Mouse (Mus musculus) hindlimb bud, embryonic 11.5 days (tissue): ENCODE data around the gene Zfp280c.
A peak's percentile ranks its signal among the peaks of the same experiment; 100 is the strongest.

Source experiments
- DNase-seq: peaks from one replicate; pipeline ENCODE4 v3.0.0-alpha.2; 2012; ENCODE audit warnings: low read depth, low spot score; ENCODE audit errors: extremely low spot score

Zfp280c gene

GRCm38 (mm10) chrX:48594099-48594760 is at the start of gene Zfp280c:
TSS of gene Zfp280c (minus strand) at chrX:48594504.
- DNase-seq = no peak

- DNase-seq = no peak
These were observed 42.7 kb upstream of the Zfp280c start for GRCm38 (mm10) chrX:48637032-48637431.

- DNase-seq = no peak
These were observed 29.7 kb upstream of the Zfp280c start for GRCm38 (mm10) chrX:48624054-48624420.

DNA sequence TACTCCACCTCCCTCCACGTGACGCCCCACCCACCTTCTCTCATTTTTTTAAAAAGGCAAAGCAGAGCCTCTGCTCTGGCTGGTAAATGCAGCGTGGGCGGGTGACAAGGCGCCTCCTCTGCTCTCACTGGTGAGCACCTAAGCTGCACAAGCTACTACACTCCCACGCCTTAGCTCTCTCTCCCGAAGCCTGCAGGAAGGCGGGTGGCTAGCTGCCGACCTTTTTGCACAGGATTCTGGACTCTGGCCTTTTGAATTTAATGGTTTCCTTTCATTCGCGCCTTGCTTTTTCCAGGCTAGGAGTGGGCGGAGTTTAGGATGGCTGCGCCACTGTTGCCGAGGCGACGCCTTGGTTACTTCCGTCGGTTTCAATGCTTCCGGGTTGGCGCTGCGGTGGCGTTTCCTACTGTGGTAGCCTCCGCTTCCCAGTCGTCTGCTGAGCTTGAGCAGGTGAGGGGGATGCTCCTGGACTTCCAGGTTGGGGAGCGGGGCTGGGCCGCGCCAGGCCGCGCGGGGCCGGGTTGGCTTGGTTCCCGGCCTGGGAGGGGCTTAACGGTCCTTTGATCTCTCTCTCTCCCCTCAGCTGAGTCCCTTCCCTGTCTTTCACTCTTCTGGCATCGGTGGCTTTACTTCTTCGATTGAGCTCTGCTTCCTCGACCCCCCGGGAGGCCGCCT is 29.2 kb upstream of the Zfp280c start, which contains the start of gene Slc25a14:
Slc25a14 (plus strand) TSS at position 35 of the 675 bp plus-strand sequence.
- DNase-seq = no peak

DNA sequence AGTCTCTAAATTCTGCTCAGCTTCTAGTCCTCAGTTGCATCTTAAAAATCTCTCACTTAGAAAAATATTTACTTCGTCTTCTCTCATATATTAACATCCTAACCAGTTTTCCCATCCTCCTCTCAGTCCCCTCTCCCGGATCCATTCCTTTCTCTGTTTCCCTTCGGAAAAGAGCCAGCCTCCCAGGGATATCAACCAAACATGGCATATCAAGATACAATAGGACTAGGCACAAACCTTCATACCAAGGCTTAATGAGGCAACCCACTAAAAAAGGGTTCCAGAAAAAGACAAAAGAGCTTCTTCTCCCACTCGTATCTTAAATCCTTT is 28.7 kb upstream of the Zfp280c start:
- no peak for DNase-seq

GRCm38 (mm10) chrX:48604872-48605271 is 10.6 kb upstream of the Zfp280c start:
- no peak for DNase-seq

GRCm38 (mm10) chrX:48596906-48597305 is 2.6 kb upstream of the Zfp280c start:
- no peak for DNase-seq

GRCm38 (mm10) chrX:48596053-48596452 is 1.7 kb upstream of the Zfp280c start:
- no peak for DNase-seq

- DNase-seq = no peak
These were observed 594 bp downstream of the Zfp280c start for GRCm38 (mm10) chrX:48593721-48594098.

DNA sequence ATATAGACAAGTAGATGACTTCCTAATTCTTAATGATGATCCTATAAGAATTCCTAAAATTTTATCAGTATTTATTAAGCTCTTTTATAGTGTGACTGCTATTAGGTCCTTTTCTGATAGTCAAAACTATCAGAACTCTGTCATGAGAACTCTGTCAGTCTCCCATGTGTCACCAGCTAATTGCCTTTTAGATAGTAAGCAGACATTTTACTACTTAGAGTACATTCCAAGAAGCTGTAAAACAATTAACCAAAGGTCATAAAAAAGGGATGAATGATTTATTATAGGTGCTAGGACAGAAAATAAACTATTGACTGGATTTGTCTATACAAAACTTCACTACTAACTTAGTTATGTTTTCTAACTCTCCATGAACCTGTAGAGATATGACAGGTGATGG is 11.0 kb downstream of the Zfp280c start:
- DNase-seq = no peak

DNA sequence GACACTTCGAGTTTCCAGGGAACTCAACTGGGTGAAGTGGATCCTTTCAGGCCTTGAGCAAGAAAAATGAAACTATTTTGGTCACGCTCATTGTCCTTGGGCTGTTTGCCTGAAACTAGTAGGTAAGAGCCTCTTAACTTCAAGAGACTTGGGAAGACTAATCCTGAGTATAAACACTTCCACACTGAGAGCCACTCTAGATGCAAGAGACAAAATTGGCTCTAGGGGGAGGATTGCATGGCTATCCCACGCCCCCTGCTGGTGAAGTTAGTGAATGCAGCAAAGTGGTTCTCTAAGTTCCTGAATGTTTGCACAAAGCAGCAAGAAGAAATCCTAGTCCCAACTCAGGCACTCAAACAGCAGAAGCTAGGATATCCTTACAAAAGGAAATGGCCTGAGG is 62.1 kb downstream of the Zfp280c start:
- DNase-seq = peak; percentile 50

GRCm38 (mm10) chrX:48526435-48526834 is 67.9 kb downstream of the Zfp280c start:
- no peak for DNase-seq

DNA sequence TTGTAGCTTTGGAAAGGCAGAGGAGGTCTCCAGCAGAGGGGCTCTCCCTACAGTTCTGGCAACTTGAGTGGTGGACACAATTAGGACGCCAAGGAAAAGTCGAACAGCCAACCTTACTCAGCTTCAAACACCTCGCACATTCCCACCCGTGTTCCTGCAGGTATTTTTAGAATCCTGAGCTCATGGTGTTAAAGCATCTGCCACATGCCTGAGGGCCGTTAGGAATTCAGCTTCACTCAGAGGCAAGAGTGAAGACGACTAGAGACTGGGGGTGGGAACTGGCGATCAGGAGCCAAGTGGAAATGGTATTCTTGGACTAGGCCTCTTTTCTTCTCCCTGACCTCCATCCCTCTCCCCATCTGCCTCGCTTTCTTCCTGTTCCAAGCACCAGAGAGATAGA is 68.4 kb downstream of the Zfp280c start:
- no peak for DNase-seq

DNA sequence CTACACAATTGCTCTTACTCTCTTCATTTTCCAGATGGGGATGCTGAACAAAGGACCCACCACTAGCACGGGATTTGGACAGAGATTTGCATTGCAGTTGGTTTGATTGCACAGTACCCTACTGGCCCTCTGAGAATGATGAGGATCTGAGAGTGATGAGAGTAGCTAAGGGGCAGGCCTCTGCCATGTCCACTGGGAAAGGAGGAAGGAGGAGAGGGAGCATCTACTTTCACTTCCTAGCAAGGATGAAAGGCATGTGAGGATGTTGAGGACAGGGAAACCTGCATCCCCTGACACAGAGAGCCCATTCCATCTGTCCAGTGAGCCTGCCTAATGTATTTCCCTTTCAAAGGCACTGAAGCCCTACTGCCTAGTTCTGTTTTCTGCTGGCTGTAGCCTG is 69.0 kb downstream of the Zfp280c start:
- DNase-seq = no peak

DNA sequence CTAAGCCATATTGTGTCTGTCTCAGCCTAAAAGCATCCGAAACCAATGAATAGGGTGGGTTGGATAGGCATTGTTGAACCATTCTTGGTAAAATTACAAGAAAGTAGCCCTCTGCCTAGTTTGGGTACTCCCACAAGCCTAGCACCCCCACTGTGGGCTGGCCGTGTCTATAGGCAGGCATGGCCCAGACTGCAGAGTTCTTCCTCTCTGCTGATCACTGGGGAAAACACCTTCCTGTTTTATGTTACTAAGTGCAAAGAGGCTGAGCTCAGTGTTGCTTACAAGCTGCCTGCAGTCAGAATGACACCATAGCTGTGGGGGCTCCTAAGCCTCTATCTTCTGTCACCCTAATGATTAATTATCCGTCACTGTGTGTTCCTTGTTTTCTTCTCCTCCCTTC is 70.8 kb downstream of the Zfp280c start:
- DNase-seq = no peak

DNA sequence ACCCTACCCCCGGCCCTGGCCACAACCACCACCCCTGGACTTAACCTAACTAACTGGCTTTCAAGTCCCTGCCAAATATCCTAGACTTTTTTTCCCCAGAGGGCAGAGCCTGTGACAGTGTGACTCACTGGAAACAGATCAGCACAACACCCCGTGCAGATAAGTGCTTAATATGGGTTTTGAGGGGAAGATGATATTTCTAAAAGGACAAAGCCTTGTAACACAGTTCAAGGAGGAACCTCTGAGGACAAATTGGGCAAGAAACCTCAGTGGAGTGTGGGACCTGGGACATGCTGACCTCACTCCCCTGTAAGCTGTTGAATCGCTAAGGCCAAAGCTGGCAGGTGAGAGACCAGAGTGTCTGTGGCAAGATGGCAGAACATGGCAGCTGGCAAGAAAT is 72.7 kb downstream of the Zfp280c start:
- DNase-seq = no peak

DNA sequence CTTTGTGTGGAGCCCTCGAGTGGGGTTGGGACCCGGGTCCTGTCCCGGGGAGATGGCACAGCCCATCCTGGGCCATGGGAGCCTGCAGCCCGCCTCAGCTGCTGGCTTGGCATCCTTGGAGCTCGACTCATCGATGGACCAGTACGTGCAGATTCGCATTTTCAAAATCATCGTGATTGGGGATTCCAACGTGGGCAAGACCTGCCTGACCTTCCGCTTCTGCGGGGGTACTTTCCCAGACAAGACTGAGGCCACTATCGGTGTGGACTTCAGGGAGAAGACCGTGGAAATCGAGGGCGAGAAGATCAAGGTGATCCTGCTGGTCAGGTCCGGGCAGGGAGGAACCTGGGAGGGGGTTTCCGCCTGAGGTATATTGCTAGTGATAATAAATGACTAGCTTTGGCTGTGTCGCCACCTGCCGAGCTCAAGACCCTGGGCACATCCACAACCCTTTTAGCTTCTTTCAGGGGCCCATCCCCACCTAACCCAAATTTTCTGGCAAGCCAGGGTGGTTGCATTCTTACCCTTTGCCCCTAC is 74.7 kb downstream of the Zfp280c start:
- no peak for DNase-seq

DNA sequence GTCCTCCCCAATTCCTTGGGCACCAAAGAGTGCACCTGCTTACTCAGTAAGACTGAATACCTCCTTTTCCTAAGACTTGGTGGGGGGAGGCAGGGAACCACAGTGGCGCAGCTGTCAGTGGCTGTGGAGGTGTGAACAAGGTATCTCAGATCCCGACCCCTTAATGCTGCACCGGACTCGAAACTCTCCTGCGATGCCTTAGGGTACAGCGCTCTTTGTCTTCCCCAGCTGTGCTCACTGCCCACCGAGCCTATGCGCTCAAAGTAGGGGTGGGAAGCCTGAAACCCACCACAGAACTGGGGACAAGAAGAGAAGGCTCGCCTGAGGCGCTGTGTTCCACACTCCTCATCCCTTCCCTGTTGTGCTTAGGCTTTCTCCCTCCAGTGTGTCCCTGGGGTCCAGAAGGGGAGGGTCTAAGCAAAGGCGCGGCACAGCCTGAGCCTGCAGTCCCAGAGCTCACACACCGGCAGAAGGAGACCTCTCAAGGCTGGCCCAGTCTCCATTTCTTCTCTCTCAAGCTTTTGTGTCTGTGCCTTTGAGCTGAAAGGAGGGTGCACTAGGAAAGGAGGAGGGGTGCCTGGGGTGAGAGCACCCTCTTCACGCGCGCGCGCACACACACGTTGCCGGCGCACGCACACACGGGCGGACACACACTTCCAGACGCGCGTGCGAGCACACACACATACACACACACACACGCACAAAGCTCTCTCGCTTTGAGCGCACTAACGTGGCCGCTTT is 75.3 kb downstream of the Zfp280c start, which contains the start of gene Rab33a:
Rab33a (plus strand) TSS at position 478 of the 741 bp plus-strand sequence.
- no peak for DNase-seq

DNA sequence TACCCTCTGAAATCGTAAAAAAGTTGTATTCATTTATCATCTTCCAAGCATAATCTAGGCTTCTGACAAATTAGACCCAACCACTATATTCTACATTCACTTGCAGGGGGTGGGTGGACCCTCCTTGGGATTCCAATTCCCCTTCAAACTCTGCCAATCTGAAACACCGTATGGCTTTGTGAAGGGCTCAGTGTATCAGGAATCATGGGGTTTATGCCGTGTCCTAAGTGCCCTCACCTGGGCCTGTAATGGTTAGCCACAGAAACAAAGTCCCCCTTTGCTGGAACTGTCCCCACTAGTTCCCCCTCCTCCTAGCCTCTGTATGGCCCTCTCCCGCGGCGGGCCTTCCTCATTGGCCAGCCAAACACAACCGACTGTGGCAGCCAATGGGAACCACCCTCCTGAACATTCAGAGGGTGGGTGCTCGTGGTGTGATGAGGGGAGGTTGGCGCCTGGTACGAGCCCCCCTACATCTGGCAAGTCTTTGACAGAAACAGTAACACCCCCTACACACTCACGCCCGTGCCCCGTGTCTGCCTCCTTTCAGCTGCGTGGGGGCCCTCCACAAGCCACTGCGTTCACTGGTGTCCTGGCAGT is 76.0 kb downstream of the Zfp280c start:
- DNase-seq = no peak

- no peak for DNase-seq
These were observed 80.5 kb downstream of the Zfp280c start for GRCm38 (mm10) chrX:48513824-48514223.

- DNase-seq = peak; percentile 57
These were observed 81.0 kb downstream of the Zfp280c start, which contains the start of gene Aifm1 for GRCm38 (mm10) chrX:48513166-48513807. TSS of gene Aifm1 (minus strand) at chrX:48513563.
